14 mouse cellular contexts compared by ENCODE assay signal in the genomic region with DNA sequence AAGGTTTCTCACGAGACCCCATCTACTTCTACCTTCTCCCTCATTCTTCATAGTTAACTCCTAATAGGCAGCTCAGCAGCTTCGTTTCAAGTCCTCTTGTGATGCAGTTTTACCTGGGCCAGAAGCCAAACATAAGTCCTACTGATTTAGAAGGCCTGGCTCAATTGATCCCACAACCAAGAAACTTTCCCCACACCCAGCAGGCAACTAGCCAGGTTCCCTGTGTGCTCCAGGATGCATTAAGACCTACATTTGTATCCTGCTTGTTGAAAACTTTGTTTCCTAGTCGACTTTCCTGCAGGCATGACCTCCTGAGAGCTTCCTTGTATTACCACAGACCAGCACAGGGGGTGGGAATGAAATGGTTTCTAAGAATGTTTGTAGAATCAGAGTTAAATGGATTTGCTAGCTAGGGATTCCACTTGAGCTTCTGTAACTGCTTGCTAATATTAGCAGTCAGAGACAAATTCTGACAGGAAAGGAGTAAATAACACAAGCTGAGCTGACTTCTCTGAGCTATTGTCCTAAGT.
A peak's percentile ranks its signal among the peaks of the same experiment; 100 is the strongest.
DNase-seq lines count a peak whose midpoint lies in the region; ATAC-seq and TF ChIP-seq lines count a peak whose summit lies in the region.
"Had no signal": no experiment of that assay in that cellular context is flagged by ENCODE, and none has a peak within 500 bp of the region (broad histone marks: within the 10 kb centered on the region; RNA-seq: fewer than 3 reads in every experiment).

No protein-coding gene starts in this region.

- intact Hi-C loops in heart, postnatal 36 days (cut with DNase I), result no loop called here

- peak overlapping the region; percentile 60 for H3K27ac ChIP-seq in heart, embryonic 13.5 days (replicated peaks)
- H3K27ac ChIP-seq in brown adipose tissue, adult 24 weeks (replicated peaks; ENCODE audit: low read depth, low read length), result 0 out of 2 replicates have a peak overlapping the region, but pooled peaks have one; percentile 60
- no peak overlapping the region for H3K27ac ChIP-seq in layer of hippocampus, adult 2 months
- H3K27ac ChIP-seq: hindbrain, embryonic 12.5 days; liver, embryonic 13.5 days; midbrain, embryonic 12.5 days had no signal

- peaks cover 31% of the 10 kb centered on the region for H3K4me1 ChIP-seq in heart, embryonic 13.5 days
- H3K4me1 ChIP-seq in brown adipose tissue, adult 24 weeks (ENCODE audit: control insufficient read depth, insufficient read depth, insufficient read length, low read length), result peaks cover 12% of the 10 kb centered on the region; the same call in 1 of the 2 replicates
- H3K4me1 ChIP-seq: hindbrain, embryonic 12.5 days had no signal

- DNase-seq in heart, postnatal 36 days, result no peak
- peak; percentile 26 for DNase-seq in heart, postnatal 4 days
- peak; percentile 38 for DNase-seq in lung, postnatal 14 days
- DNase-seq in layer of hippocampus, adult 2 months (ENCODE audit: low spot score in 2 of 2), result no peak
- DNase-seq in spleen, postnatal 36 days (ENCODE audit: low spot score in 2 of 2), result no peak
- DNase-seq: cerebellum, postnatal 36 days; layer of hippocampus, postnatal 36 days; liver, embryonic 13.5 days had no signal

- H3K36me3 ChIP-seq in heart, embryonic 13.5 days, result no peaks in the 10 kb centered on the region
- H3K36me3 ChIP-seq: hindbrain, embryonic 12.5 days; liver, embryonic 13.5 days; midbrain, embryonic 12.5 days had no signal

- H3K27me3 ChIP-seq in heart, embryonic 13.5 days (replicated peaks), result no peaks in the 10 kb centered on the region
- H3K27me3 ChIP-seq: hindbrain, embryonic 12.5 days; liver, embryonic 13.5 days had no signal

- no peak overlapping the region for H3K4me2 ChIP-seq in heart, embryonic 13.5 days
- H3K4me2 ChIP-seq: hindbrain, embryonic 12.5 days; liver, embryonic 13.5 days; midbrain, embryonic 12.5 days had no signal

- H3K9ac ChIP-seq in heart, embryonic 13.5 days, result no peak overlapping the region
- H3K9ac ChIP-seq: hindbrain, embryonic 12.5 days; liver, embryonic 13.5 days; midbrain, embryonic 12.5 days had no signal

- WGBS in heart, embryonic 13.5 days, result 26% methylated on average over 3 of the region's 3 CpGs

- H3K4me3 ChIP-seq in heart, embryonic 13.5 days, result no peak overlapping the region
- H3K4me3 ChIP-seq in brown adipose tissue, adult 24 weeks (ENCODE audit: insufficient read depth, low read depth, low read length), result no peak overlapping the region
- H3K4me3 ChIP-seq in layer of hippocampus, adult 2 months, result no peak overlapping the region
- H3K4me3 ChIP-seq: erythroblast, embryonic 14.5 days; hindbrain, embryonic 12.5 days; liver, embryonic 13.5 days; midbrain, embryonic 12.5 days had no signal

- H3K9me3 ChIP-seq in heart, embryonic 13.5 days, result no peaks in the 10 kb centered on the region
- H3K9me3 ChIP-seq: hindbrain, embryonic 12.5 days; liver, embryonic 13.5 days; midbrain, embryonic 12.5 days had no signal

- no peak for TF ChIP-seq CTCF in layer of hippocampus, adult 2 months (conservative IDR thresholded peaks at IDR 0.05)

- no peak for ATAC-seq in heart, embryonic 13.5 days (ENCODE audit: extremely low read depth, insufficient number of reproducible peaks, low FRiP score, low TSS enrichment)
- ATAC-seq: CD4-positive, CD25-positive, alpha-beta regulatory T cell, adult 4 months had no signal

Comparison
In these comparisons a context has a peak if more than half of its experiments do, and no peak if none do; other contexts are left out.
1. DNase-seq: peak in heart, postnatal 4 days (single experiment) and lung, postnatal 14 days (single experiment); none in heart, postnatal 36 days (0 of 2), layer of hippocampus, adult 2 months (0 of 2) and spleen, postnatal 36 days (0 of 2).